Mouse (Mus musculus): Measurements from ENCODE around the gene Slc43a3. TPM values are rescaled to one million over a fixed set of nuclear protein-coding genes. Genes with fewer than 3 reads are reported as not detected.

The Slc43a3 gene
- polyA plus RNA-seq, 1 experiment from 2014 or later = 5.4 TPM

- WGBS = 67% methylated on average over 2 of the region's 2 CpGs
- Histone ChIP-seq H3K4me1 (ENCODE audit: control insufficient read depth, insufficient read depth, low read depth, low read length) (no peaks in the 10 kb centered on the region), H3K4me3 (ENCODE audit: low read length) (no peak overlapping the region), H3K36me3 (ENCODE audit: control insufficient read depth, insufficient read depth, low read length) (no peaks in the 10 kb centered on the region), H3K27me3 (replicated peaks; ENCODE audit: control insufficient read depth, insufficient read depth, low read length) (no peaks in the 10 kb centered on the region), H3K9ac (ENCODE audit: low read depth, low read length) (no peak overlapping the region), H3K4me2 (ENCODE audit: low read length) (no peak overlapping the region), H3K27ac (ENCODE audit: low read depth, low read length) (no peak overlapping the region), H3K9me3 (ENCODE audit: control insufficient read depth, low read length) (no peaks in the 10 kb centered on the region)
- no peak for ATAC-seq
These were observed 24.9 kb downstream of the Slc43a3 start for GRCm38 (mm10) chr2:84961300-84961699.

GRCm38 (mm10) chr2:84961901-84962300, 25.5 kb downstream of the Slc43a3 start:
- Histone ChIP-seq H3K27me3 (replicated peaks; ENCODE audit: control insufficient read depth, insufficient read depth, low read length) (no peaks in the 10 kb centered on the region), H3K4me2 (ENCODE audit: low read length) (no peak overlapping the region), H3K9me3 (ENCODE audit: control insufficient read depth, low read length) (no peaks in the 10 kb centered on the region), H3K9ac (ENCODE audit: low read depth, low read length) (no peak overlapping the region), H3K36me3 (ENCODE audit: control insufficient read depth, insufficient read depth, low read length) (no peaks in the 10 kb centered on the region), H3K27ac (ENCODE audit: low read depth, low read length) (no peak overlapping the region), H3K4me1 (ENCODE audit: control insufficient read depth, insufficient read depth, low read depth, low read length) (no peaks in the 10 kb centered on the region), H3K4me3 (ENCODE audit: low read length) (no peak overlapping the region)
- no peak for ATAC-seq
- WGBS = 69% methylated on average over 3 of the region's 3 CpGs

- ATAC-seq = no peak
- no peaks in the 10 kb centered on the region for H3K36me3 ChIP-seq (ENCODE audit: control insufficient read depth, insufficient read depth, low read length)
- WGBS = 27% methylated on average over 6 of the region's 6 CpGs
- H3K9me3 ChIP-seq (ENCODE audit: control insufficient read depth, low read length) = no peaks in the 10 kb centered on the region
- no peak overlapping the region for H3K27ac ChIP-seq (ENCODE audit: low read depth, low read length)
- H3K4me1 ChIP-seq (ENCODE audit: control insufficient read depth, insufficient read depth, low read depth, low read length) = no peaks in the 10 kb centered on the region
- no peak overlapping the region for H3K4me3 ChIP-seq (ENCODE audit: low read length)
- no peak overlapping the region for H3K9ac ChIP-seq (ENCODE audit: low read depth, low read length)
- H3K27me3 ChIP-seq (replicated peaks; ENCODE audit: control insufficient read depth, insufficient read depth, low read length) = no peaks in the 10 kb centered on the region
- no peak overlapping the region for H3K4me2 ChIP-seq (ENCODE audit: low read length)
These were observed 26.6 kb downstream of the Slc43a3 start for GRCm38 (mm10) chr2:84962906-84963507.

- Histone ChIP-seq H3K27ac (ENCODE audit: low read depth, low read length) (no peak overlapping the region), H3K4me2 (ENCODE audit: low read length) (no peak overlapping the region), H3K27me3 (replicated peaks; ENCODE audit: control insufficient read depth, insufficient read depth, low read length) (no peaks in the 10 kb centered on the region), H3K4me3 (ENCODE audit: low read length) (no peak overlapping the region), H3K4me1 (ENCODE audit: control insufficient read depth, insufficient read depth, low read depth, low read length) (no peaks in the 10 kb centered on the region), H3K9me3 (ENCODE audit: control insufficient read depth, low read length) (no peaks in the 10 kb centered on the region), H3K36me3 (ENCODE audit: control insufficient read depth, insufficient read depth, low read length) (no peaks in the 10 kb centered on the region), H3K9ac (ENCODE audit: low read depth, low read length) (no peak overlapping the region)
- 88% methylated on average over 7 of the region's 7 CpGs for WGBS
- ATAC-seq = no peak
These were observed 27.9 kb downstream of the Slc43a3 start for GRCm38 (mm10) chr2:84964111-84964801.

- no peak overlapping the region for H3K9ac ChIP-seq (ENCODE audit: low read depth, low read length)
- H3K4me2 ChIP-seq (ENCODE audit: low read length) = no peak overlapping the region
- no peaks in the 10 kb centered on the region for H3K4me1 ChIP-seq (ENCODE audit: control insufficient read depth, insufficient read depth, low read depth, low read length)
- no peaks in the 10 kb centered on the region for H3K27me3 ChIP-seq (replicated peaks; ENCODE audit: control insufficient read depth, insufficient read depth, low read length)
- H3K36me3 ChIP-seq (ENCODE audit: control insufficient read depth, insufficient read depth, low read length) = no peaks in the 10 kb centered on the region
- H3K9me3 ChIP-seq (ENCODE audit: control insufficient read depth, low read length) = no peaks in the 10 kb centered on the region
- WGBS = 92% methylated on average over 5 of the region's 5 CpGs
- H3K27ac ChIP-seq (ENCODE audit: low read depth, low read length) = no peak overlapping the region
- no peak for ATAC-seq
- no peak overlapping the region for H3K4me3 ChIP-seq (ENCODE audit: low read length)
These were observed 31.1 kb downstream of the Slc43a3 start for GRCm38 (mm10) chr2:84967318-84967991.

GRCm38 (mm10) chr2:84975580-84975979, 39.2 kb downstream of the Slc43a3 start:
- WGBS = 87% methylated on average over 2 of the region's 2 CpGs
- no peak overlapping the region for H3K27ac ChIP-seq (ENCODE audit: low read depth, low read length)
- H3K36me3 ChIP-seq (ENCODE audit: control insufficient read depth, insufficient read depth, low read length) = no peaks in the 10 kb centered on the region
- no peaks in the 10 kb centered on the region for H3K9me3 ChIP-seq (ENCODE audit: control insufficient read depth, low read length)
- no peak overlapping the region for H3K4me3 ChIP-seq (ENCODE audit: low read length)
- H3K9ac ChIP-seq (ENCODE audit: low read depth, low read length) = no peak overlapping the region
- no peaks in the 10 kb centered on the region for H3K4me1 ChIP-seq (ENCODE audit: control insufficient read depth, insufficient read depth, low read depth, low read length)
- H3K4me2 ChIP-seq (ENCODE audit: low read length) = no peak overlapping the region
- ATAC-seq = no peak
- H3K27me3 ChIP-seq (replicated peaks; ENCODE audit: control insufficient read depth, insufficient read depth, low read length) = no peaks in the 10 kb centered on the region

- 65% methylated on average over 1 of the region's 1 CpGs for WGBS
These were observed 43.8 kb downstream of the Slc43a3 start, which contains the start of gene Prg2 for GRCm38 (mm10) chr2:84980188-84980587. TSS of gene Prg2 (plus strand) at chr2:84980461.

GRCm38 (mm10) chr2:84987930-84988329, 51.6 kb downstream of the Slc43a3 start, which contains the start of gene Prg3:
TSS of gene Prg3 (plus strand) at chr2:84988215.
- no peak within 1 kb of the TSS for H3K9ac ChIP-seq (ENCODE audit: low read depth, low read length)
- H3K4me2 ChIP-seq (ENCODE audit: low read length) = no peak within 1 kb of the TSS
- WGBS = 86% methylated on average over 1 of the region's 1 CpGs
- ATAC-seq = no peak
- H3K4me1 ChIP-seq (ENCODE audit: control insufficient read depth, insufficient read depth, low read depth, low read length) = no peaks in the 10 kb centered on the region
- no peak within 1 kb of the TSS for H3K27ac ChIP-seq (ENCODE audit: low read depth, low read length)
- H3K4me3 ChIP-seq (ENCODE audit: low read length) = no peak within 1 kb of the TSS
- H3K9me3 ChIP-seq (ENCODE audit: control insufficient read depth, low read length) = no peaks in the 10 kb centered on the region
- H3K27me3 ChIP-seq (replicated peaks; ENCODE audit: control insufficient read depth, insufficient read depth, low read length) = no peaks in the 10 kb centered on the region
- no peaks in the 10 kb centered on the region for H3K36me3 ChIP-seq (ENCODE audit: control insufficient read depth, insufficient read depth, low read length)

More at GRCm38 (mm10) chr2:84980188-84980587, 43.8 kb downstream of the Slc43a3 start, which contains the start of gene Prg2:
- Histone ChIP-seq H3K9ac (ENCODE audit: low read depth, low read length) (no peak within 1 kb of the TSS), H3K36me3 (ENCODE audit: control insufficient read depth, insufficient read depth, low read length) (no peaks in the 10 kb centered on the region), H3K4me3 (ENCODE audit: low read length) (no peak within 1 kb of the TSS), H3K27me3 (replicated peaks; ENCODE audit: control insufficient read depth, insufficient read depth, low read length) (no peaks in the 10 kb centered on the region), H3K9me3 (ENCODE audit: control insufficient read depth, low read length) (no peaks in the 10 kb centered on the region), H3K4me1 (ENCODE audit: control insufficient read depth, insufficient read depth, low read depth, low read length) (no peaks in the 10 kb centered on the region), H3K4me2 (ENCODE audit: low read length) (no peak within 1 kb of the TSS), H3K27ac (ENCODE audit: low read depth, low read length) (no peak within 1 kb of the TSS)
- no peak for ATAC-seq

GRCm38 (mm10) chr2:84996376-84996775, 60.0 kb downstream of the Slc43a3 start:
- 89% methylated on average over 2 of the region's 2 CpGs for WGBS
- no peak for ATAC-seq
- H3K4me1 ChIP-seq (ENCODE audit: control insufficient read depth, insufficient read depth, low read depth, low read length) = no peaks in the 10 kb centered on the region

More at GRCm38 (mm10) chr2:84996376-84996775, 60.0 kb downstream of the Slc43a3 start:
- Histone ChIP-seq H3K36me3 (ENCODE audit: control insufficient read depth, insufficient read depth, low read length) (no peaks in the 10 kb centered on the region), H3K4me2 (ENCODE audit: low read length) (no peak overlapping the region), H3K9ac (ENCODE audit: low read depth, low read length) (no peak overlapping the region), H3K27me3 (replicated peaks; ENCODE audit: control insufficient read depth, insufficient read depth, low read length) (no peaks in the 10 kb centered on the region), H3K9me3 (ENCODE audit: control insufficient read depth, low read length) (no peaks in the 10 kb centered on the region), H3K27ac (ENCODE audit: low read depth, low read length) (no peak overlapping the region), H3K4me3 (ENCODE audit: low read length) (no peak overlapping the region)

Data from hindbrain, embryonic 16.5 days (tissue).